Mouse (Mus musculus): Measurements from ENCODE around the gene 4930503E14Rik.
"Not testable (repeated sequence)": the region's sequence is repeated elsewhere in the genome, so short reads cannot be mapped to it uniquely, and the experiment has no call there.

The 4930503E14Rik gene

GRCm38 (mm10) chr14:44213154-44213553 is at the start of gene 4930503E14Rik:
4930503E14Rik (minus strand) TSS chr14:44213254.
- not testable (repeated sequence) for DNase-seq (ENCODE audit: low read depth in 2 of 2, low spot score in 2 of 2)

- no peak for DNase-seq (ENCODE audit: low read depth in 2 of 2, low spot score in 2 of 2)
Measured at GRCm38 (mm10) chr14:44248039-44248438, 35.0 kb upstream of the 4930503E14Rik start.

DNA sequence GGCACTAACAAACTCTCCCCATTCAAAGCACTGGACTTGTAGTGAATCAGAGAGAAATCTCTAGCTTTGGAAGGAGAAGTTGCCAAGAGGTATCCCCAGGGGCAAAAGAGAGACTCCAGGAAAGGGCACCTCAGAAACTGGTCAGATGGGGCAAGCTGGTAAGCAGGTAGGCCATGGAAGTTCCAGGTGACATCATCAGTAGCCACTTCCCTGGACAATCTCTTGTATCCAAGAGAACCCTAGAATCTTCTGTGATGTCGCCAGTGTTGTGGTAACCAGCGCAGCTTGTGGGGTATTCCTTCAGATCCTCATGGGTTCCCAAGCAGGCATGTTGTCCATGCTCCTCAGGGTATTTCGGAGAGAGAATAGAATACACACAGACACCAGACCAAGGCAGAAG is 15.7 kb downstream of the 4930503E14Rik start, which contains the start of gene Gm8212:
Gm8212 (plus strand) TSS at position 301 of the 400 bp plus-strand sequence.
- not testable (repeated sequence) for DNase-seq (ENCODE audit: low read depth in 2 of 2, low spot score in 2 of 2)

DNA sequence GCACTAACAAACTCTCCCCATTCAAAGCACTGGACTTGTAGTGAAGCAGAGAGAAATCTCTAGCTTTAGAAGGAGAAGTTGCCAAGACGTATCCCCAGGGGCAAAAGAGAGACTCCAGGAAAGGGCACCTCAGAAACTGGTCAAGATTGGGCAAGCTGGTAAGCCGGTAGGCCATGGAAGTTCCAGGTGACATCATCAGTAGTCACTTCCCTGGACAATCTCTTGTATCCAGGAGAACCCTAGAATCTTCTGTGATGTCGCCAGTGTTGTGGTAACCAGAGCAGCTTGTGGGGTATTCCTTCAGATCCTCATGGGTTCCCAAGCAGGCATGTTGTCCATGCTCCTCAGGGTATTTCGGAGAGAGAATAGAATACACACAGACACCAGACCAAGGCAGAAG is 89.5 kb downstream of the 4930503E14Rik start, which contains the start of gene Gm3327:
Gm3327 (plus strand) TSS at position 301 of the 400 bp plus-strand sequence.
- not testable (repeated sequence) for DNase-seq (ENCODE audit: low read depth in 2 of 2, low spot score in 2 of 2)
